Mouse (Mus musculus) forebrain, embryonic 13.5 days (tissue): ENCODE data around the gene Ttll5. TPM values are rescaled to one million over a fixed set of nuclear protein-coding genes. Genes with fewer than 3 reads are reported as not detected.

Experiments
- ATAC-seq: fragments of 200-750 bp; cut with Nextera tagmentation; 2 replicates; pipeline ENCODE4 v1.8.0; 2017
- H3K27ac ChIP-seq: fragments of 300-500 bp; sonication (generic); 2 replicates; pipeline ENCODE4 v1.5.1; 2015; ENCODE audit warnings: inconsistent platforms, mild to moderate bottlenecking, moderate library complexity
- H3K27me3 ChIP-seq: fragments of 300-500 bp; sonication (generic); 2 replicates; pipeline ENCODE4 v1.6.1; 2015; ENCODE audit warnings: mild to moderate bottlenecking, inconsistent platforms
- H3K36me3 ChIP-seq: fragments of 300-500 bp; sonication (generic); 2 replicates; pipeline ENCODE4 v1.6.1; 2015; ENCODE audit warnings: mild to moderate bottlenecking, inconsistent platforms; ENCODE audit not compliant: poor library complexity, severe bottlenecking
- H3K4me1 ChIP-seq: fragments of 300-500 bp; sonication (generic); 2 replicates; pipeline ENCODE4 v1.6.1; 2015; ENCODE audit warnings: inconsistent platforms
- H3K4me2 ChIP-seq: fragments of 300-500 bp; sonication (generic); 2 replicates; pipeline ENCODE4 v1.6.1; 2015; ENCODE audit warnings: inconsistent platforms, mild to moderate bottlenecking, moderate library complexity
- H3K4me3 ChIP-seq: fragments of 300-500 bp; sonication (generic); 2 replicates; pipeline ENCODE4 v1.5.1; 2015; ENCODE audit warnings: mild to moderate bottlenecking, inconsistent platforms
- H3K9ac ChIP-seq: fragments of 300-500 bp; sonication (generic); 2 replicates; pipeline ENCODE4 v1.6.1; 2015; ENCODE audit warnings: mild to moderate bottlenecking, inconsistent platforms
- H3K9me3 ChIP-seq: fragments of 300-500 bp; sonication (generic); replicated peaks from 2 replicates; pipeline ENCODE4 v1.6.1; 2016; ENCODE audit warnings: inconsistent platforms
- WGBS: fragments of 180-500 bp; shearing (Covaris S2); methylation state at CpG from one replicate; pipeline ENCODE4 v1.1.7; 2015; 5-methylcytosine and 5-hydroxymethylcytosine counted together
- polyA plus RNA-seq: library from polyadenylated mRNA; unstranded; fragments of >200 nt; fragmentation: Nextera tagmentation; extraction: Ambion mirVana; gene quantifications from 2 replicates; pipeline ENCODE4 v1.2.1, GENCODE M21; 2015

The Ttll5 gene
- polyA plus RNA-seq, 1 experiment from 2014 or later, result 15.2 TPM

GRCm38 (mm10) chr12:86039751-86040150, 215.3 kb downstream of the Ttll5 start:
- 85% methylated on average over 6 of the region's 6 CpGs for WGBS
- H3K27me3 ChIP-seq, result no peaks in the 10 kb centered on the region
- H3K27ac ChIP-seq, result no peak overlapping the region
- H3K4me1 ChIP-seq, result peaks cover 17% of the 10 kb centered on the region
- no peak overlapping the region for H3K4me2 ChIP-seq
- H3K4me3 ChIP-seq, result no peak overlapping the region
- H3K36me3 ChIP-seq, result peaks cover 12% of the 10 kb centered on the region; the same call in 1 of the 2 replicates
- no peaks in the 10 kb centered on the region for H3K9me3 ChIP-seq
- no peak overlapping the region for H3K9ac ChIP-seq
- no peak for ATAC-seq

DNA sequence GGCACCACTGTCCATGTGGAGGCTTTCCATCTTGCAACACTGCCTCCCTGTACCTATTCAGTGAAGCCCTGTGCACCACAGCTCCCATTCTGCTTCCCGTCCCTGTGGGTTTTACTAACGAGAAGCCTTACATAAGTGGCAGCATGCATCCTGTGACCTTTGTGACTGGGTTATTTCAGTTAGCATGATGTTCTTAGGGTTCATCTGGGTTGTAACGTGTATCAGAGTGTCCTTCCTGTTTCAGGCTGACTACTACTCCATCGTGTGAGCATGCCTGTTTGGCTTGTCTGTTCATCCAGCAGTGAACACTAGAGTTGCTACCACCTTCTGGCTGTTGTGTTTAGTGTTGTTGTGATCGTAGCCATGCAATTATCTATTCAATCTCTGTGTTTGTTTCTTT, 221.7 kb downstream of the Ttll5 start:
- no peak overlapping the region for H3K4me3 ChIP-seq
- H3K9me3 ChIP-seq, result no peaks in the 10 kb centered on the region
- no peak overlapping the region for H3K4me2 ChIP-seq
- no peaks in the 10 kb centered on the region for H3K27me3 ChIP-seq
- H3K9ac ChIP-seq, result no peak overlapping the region
- H3K4me1 ChIP-seq, result no peaks in the 10 kb centered on the region; the same call in 1 of the 2 replicates
- ATAC-seq, result no peak
- WGBS, result 73% methylated on average over 5 of the region's 5 CpGs
- peaks cover 10% of the 10 kb centered on the region; the same call in 1 of the 2 replicates for H3K36me3 ChIP-seq
- no peak overlapping the region for H3K27ac ChIP-seq

GRCm38 (mm10) chr12:86046776-86047175, 222.3 kb downstream of the Ttll5 start:
- H3K36me3 ChIP-seq, result peaks cover 8% of the 10 kb centered on the region; the same call in 1 of the 2 replicates
- H3K9ac ChIP-seq, result no peak overlapping the region
- no peaks in the 10 kb centered on the region for H3K9me3 ChIP-seq
- no peak overlapping the region for H3K4me3 ChIP-seq
- H3K4me1 ChIP-seq, result no peaks in the 10 kb centered on the region; the same call in 1 of the 2 replicates
- WGBS, result 99% methylated on average over 2 of the region's 2 CpGs
- no peak overlapping the region for H3K4me2 ChIP-seq
- no peaks in the 10 kb centered on the region for H3K27me3 ChIP-seq
- no peak for ATAC-seq
- H3K27ac ChIP-seq, result no peak overlapping the region

- ATAC-seq, result no peak
- Histone ChIP-seq H3K4me2 (no peak overlapping the region), H3K36me3 (peaks cover 8% of the 10 kb centered on the region; the same call in 1 of the 2 replicates), H3K27me3 (no peaks in the 10 kb centered on the region), H3K9ac (no peak overlapping the region), H3K27ac (no peak overlapping the region), H3K4me1 (no peaks in the 10 kb centered on the region; the same call in 1 of the 2 replicates), H3K4me3 (no peak overlapping the region), H3K9me3 (no peaks in the 10 kb centered on the region)
- WGBS, result 88% methylated on average over 8 of the region's 8 CpGs
These were observed 222.9 kb downstream of the Ttll5 start for GRCm38 (mm10) chr12:86047376-86047775.

DNA sequence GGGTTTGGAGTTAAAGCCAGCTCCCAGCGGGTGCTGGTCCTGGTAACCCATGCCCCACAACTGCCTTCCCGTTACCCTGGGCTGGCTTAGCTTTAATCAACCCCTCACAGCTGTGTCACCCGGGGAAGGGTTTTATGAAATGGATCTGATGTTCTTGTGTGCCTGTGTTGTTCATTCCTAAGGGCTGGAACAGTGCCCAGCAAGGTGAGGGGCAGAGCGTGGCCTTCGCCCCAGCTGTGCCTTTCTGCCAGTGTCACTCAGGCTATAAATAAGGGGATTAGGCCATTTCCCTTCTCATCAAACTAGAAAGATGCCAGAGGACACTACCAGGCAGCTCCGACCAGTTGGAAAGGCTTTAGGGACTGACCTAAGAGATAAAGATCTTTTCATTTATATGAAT, 225.4 kb downstream of the Ttll5 start:
- no peaks in the 10 kb centered on the region; the same call in 1 of the 2 replicates for H3K4me1 ChIP-seq
- no peak overlapping the region for H3K27ac ChIP-seq
- 62% methylated on average over 6 of the region's 6 CpGs for WGBS
- no peak overlapping the region for H3K4me3 ChIP-seq
- H3K27me3 ChIP-seq, result no peaks in the 10 kb centered on the region
- no peaks in the 10 kb centered on the region for H3K9me3 ChIP-seq
- no peak overlapping the region for H3K9ac ChIP-seq
- ATAC-seq, result no peak
- no peaks in the 10 kb centered on the region for H3K36me3 ChIP-seq
- H3K4me2 ChIP-seq, result no peak overlapping the region

- WGBS, result 92% methylated on average over 5 of the region's 5 CpGs
- H3K36me3 ChIP-seq, result no peaks in the 10 kb centered on the region
- no peak overlapping the region for H3K4me3 ChIP-seq
- H3K27ac ChIP-seq, result no peak overlapping the region
- no peak overlapping the region for H3K9ac ChIP-seq
- no peaks in the 10 kb centered on the region for H3K9me3 ChIP-seq
- H3K4me2 ChIP-seq, result no peak overlapping the region
- ATAC-seq, result no peak
- no peaks in the 10 kb centered on the region for H3K27me3 ChIP-seq
- H3K4me1 ChIP-seq, result no peaks in the 10 kb centered on the region; the same call in 1 of the 2 replicates
These were observed 227.0 kb downstream of the Ttll5 start for GRCm38 (mm10) chr12:86051477-86051876.

DNA sequence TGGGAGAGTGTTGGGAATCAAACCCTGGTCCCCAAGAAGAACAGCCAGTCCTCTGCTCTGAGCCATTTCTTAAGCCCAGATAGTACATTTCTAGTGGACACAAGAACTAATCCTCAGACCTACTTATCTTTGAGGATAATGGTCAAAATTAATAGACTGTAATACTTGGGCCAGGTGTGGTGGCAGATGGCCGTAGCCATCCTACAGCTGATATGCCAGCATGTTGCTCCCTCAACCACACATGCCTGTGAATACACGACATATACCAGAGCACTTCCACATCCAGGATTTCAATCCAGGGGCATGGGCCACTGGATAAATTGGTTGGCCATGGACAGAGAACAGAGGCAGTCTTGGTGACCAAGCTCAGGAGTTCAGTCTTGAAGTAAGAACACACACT, 230.8 kb downstream of the Ttll5 start:
- 95% methylated on average over 2 of the region's 2 CpGs for WGBS
- H3K36me3 ChIP-seq, result 0 out of 2 replicates have a peak, but pooled peaks cover 3% of the 10 kb centered on the region
- ATAC-seq, result no peak

DNA sequence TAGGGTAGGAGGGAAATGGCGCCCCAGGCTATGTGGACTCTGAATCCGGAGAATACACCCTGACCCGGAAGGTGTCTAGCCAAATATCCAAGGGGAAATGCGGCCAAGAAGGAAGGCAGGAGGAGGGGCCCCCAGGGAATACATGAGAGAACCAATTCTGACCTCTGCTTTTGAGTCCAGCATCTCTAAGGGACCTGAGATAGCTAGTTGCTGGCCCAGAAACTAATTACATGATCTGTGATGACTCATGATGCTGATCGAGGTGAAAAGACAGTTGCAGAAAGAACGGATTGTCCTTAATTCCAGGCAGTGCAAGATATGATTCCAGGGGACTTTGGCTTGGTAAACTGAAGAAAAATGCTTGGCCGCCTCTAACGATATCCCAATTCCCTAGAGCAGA, 232.5 kb downstream of the Ttll5 start:
- no peak for ATAC-seq
- no peaks in the 10 kb centered on the region for H3K27me3 ChIP-seq
- H3K4me1 ChIP-seq, result no peaks in the 10 kb centered on the region
- no peaks in the 10 kb centered on the region for H3K9me3 ChIP-seq
- H3K4me3 ChIP-seq, result no peak overlapping the region
- H3K9ac ChIP-seq, result no peak overlapping the region
- WGBS, result 90% methylated on average over 8 of the region's 8 CpGs
- H3K36me3 ChIP-seq, result peaks cover 8% of the 10 kb centered on the region; the same call in 1 of the 2 replicates
- H3K4me2 ChIP-seq, result no peak overlapping the region
- H3K27ac ChIP-seq, result no peak overlapping the region

More for the DNA sequence above, 230.8 kb downstream of the Ttll5 start:
- H3K9me3 ChIP-seq, result no peaks in the 10 kb centered on the region
- H3K4me2 ChIP-seq, result no peak overlapping the region
- no peak overlapping the region for H3K9ac ChIP-seq
- H3K4me3 ChIP-seq, result no peak overlapping the region
- H3K27me3 ChIP-seq, result no peaks in the 10 kb centered on the region
- H3K27ac ChIP-seq, result no peak overlapping the region
- no peaks in the 10 kb centered on the region; the same call in 1 of the 2 replicates for H3K4me1 ChIP-seq

DNA sequence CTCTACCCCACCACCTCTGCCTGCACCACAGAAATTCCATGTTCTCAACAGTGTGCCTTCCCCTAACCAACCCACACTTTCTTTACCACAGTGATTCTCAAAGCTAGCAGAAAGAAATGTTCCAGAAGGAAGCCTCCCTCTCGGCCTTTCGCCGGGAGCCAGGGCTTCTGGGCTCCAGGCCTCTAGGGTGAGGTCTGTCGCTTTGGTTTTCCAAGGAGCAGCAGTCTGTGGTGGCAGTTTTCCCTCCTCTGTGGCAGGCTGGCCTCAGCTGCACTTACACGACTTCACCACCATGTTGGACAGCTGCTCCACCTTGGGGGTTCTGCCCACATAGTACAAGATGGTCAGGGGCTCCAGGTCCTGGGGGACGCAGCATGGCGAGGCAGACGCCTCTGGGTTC, 233.1 kb downstream of the Ttll5 start:
- H3K36me3 ChIP-seq, result peaks cover 9% of the 10 kb centered on the region; the same call in 1 of the 2 replicates
- H3K4me2 ChIP-seq, result no peak overlapping the region
- no peaks in the 10 kb centered on the region for H3K9me3 ChIP-seq
- H3K27ac ChIP-seq, result no peak overlapping the region
- H3K4me3 ChIP-seq, result no peak overlapping the region
- H3K9ac ChIP-seq, result no peak overlapping the region
- no peaks in the 10 kb centered on the region for H3K4me1 ChIP-seq
- WGBS, result 87% methylated on average over 8 of the region's 8 CpGs
- ATAC-seq, result no peak
- H3K27me3 ChIP-seq, result no peaks in the 10 kb centered on the region

DNA sequence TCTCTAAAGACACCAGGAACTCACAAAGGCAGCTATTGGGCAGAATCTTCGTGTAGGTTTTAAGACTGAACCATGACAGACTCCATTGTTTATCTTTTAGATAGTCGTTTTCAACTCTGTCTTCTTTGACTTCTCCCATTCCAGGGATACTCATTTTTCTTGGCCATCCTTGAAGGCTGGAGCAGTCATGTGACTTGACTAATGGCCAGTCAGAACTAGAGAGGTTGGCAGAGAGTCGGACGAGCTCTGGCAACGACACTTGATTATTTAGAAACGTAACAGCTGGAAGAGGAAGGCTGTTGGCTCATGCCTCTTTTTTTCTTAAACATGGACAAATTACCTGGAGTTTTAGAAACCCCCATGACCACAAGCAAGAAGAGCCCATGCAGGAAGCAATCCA, 234.9 kb downstream of the Ttll5 start:
- no peaks in the 10 kb centered on the region for H3K4me1 ChIP-seq
- H3K9me3 ChIP-seq, result no peaks in the 10 kb centered on the region
- H3K4me2 ChIP-seq, result no peak overlapping the region
- no peaks in the 10 kb centered on the region for H3K27me3 ChIP-seq
- H3K36me3 ChIP-seq, result peaks cover 9% of the 10 kb centered on the region; the same call in 1 of the 2 replicates
- WGBS, result 88% methylated on average over 6 of the region's 6 CpGs
- ATAC-seq, result no peak
- no peak overlapping the region for H3K9ac ChIP-seq
- H3K27ac ChIP-seq, result no peak overlapping the region
- H3K4me3 ChIP-seq, result no peak overlapping the region

- no peak for ATAC-seq
These were observed 240.3 kb downstream of the Ttll5 start for GRCm38 (mm10) chr12:86064796-86065195.

GRCm38 (mm10) chr12:86071432-86071831, 247.0 kb downstream of the Ttll5 start:
- H3K36me3 ChIP-seq, result peaks cover 4% of the 10 kb centered on the region; the same call in 1 of the 2 replicates
- peaks cover 10% of the 10 kb centered on the region; the same call in 1 of the 2 replicates for H3K27me3 ChIP-seq
- peaks cover 9% of the 10 kb centered on the region for H3K4me1 ChIP-seq
- no peak overlapping the region for H3K4me2 ChIP-seq
- ATAC-seq, result peak; percentile 95
- H3K9ac ChIP-seq, result no peak overlapping the region
- no peaks in the 10 kb centered on the region for H3K9me3 ChIP-seq
- H3K27ac ChIP-seq, result peak overlapping the region; percentile 73
- H3K4me3 ChIP-seq, result no peak overlapping the region
- 28% methylated on average over 6 of the region's 6 CpGs for WGBS

More at GRCm38 (mm10) chr12:86064796-86065195, 240.3 kb downstream of the Ttll5 start:
- Histone ChIP-seq H3K27ac (no peak overlapping the region), H3K27me3 (no peaks in the 10 kb centered on the region), H3K9me3 (no peaks in the 10 kb centered on the region), H3K4me3 (no peak overlapping the region), H3K9ac (no peak overlapping the region), H3K36me3 (peaks cover 10% of the 10 kb centered on the region; the same call in 1 of the 2 replicates), H3K4me2 (no peak overlapping the region), H3K4me1 (no peaks in the 10 kb centered on the region)

DNA sequence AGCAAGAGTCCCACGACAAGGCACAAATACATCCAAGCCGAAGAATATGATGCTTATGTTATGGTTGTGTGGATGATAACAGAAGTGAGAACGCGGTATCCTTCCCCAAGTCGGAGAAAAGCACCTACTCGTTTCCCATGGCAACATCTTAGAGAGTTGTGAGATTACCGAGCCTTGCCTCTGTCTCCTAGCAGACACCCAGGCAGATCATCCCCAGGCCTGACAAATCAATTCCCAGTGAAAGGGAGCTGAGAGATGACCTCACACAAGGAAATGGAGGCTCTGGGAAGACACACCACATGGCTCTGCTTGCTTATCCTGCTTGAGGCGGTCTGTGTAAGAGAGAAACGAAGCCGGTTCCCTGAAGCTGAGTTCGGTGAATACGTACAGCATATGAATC, 250.2 kb downstream of the Ttll5 start:
- Histone ChIP-seq H3K9ac (no peak overlapping the region), H3K36me3 (no peaks in the 10 kb centered on the region), H3K4me3 (no peak overlapping the region), H3K4me2 (no peak overlapping the region), H3K27me3 (peaks cover 24% of the 10 kb centered on the region), H3K4me1 (peaks cover 31% of the 10 kb centered on the region), H3K9me3 (no peaks in the 10 kb centered on the region), H3K27ac (no peak overlapping the region)
- no peak for ATAC-seq
- WGBS, result 86% methylated on average over 12 of the region's 12 CpGs
